Mouse (Mus musculus): ENCODE results near the gene Kif17. TPM values are rescaled to one million over a fixed set of nuclear protein-coding genes. Genes with fewer than 3 reads are reported as not detected.

The Kif17 gene
- total and polyA plus RNA-seq, 3 experiments = 0.16 TPM; not detected in 1

GRCm38 (mm10) chr4:138257116-138257687, 7.0 kb downstream of the Kif17 start:
- Histone ChIP-seq H3K4me1 (ENCODE audit: insufficient read depth, low read depth, low read length) (peaks cover 14% of the 10 kb centered on the region), H3K4me3 (ENCODE audit: low read depth, low read length) (no peak overlapping the region), H3K36me3 (replicated peaks) (peaks cover 68% of the 10 kb centered on the region), H3K27me3 (ENCODE audit: insufficient read depth, low read length) (peaks cover 2% of the 10 kb centered on the region; the same call in 1 of the 2 replicates), H3K9me3 (replicated peaks) (no peaks in the 10 kb centered on the region)
- ATAC-seq (ENCODE audit: extremely low read depth, insufficient number of reproducible peaks, low FRiP score, poor library complexity, severe bottlenecking) (no peak), DNase-seq (ENCODE audit: low spot score) (no peak)
- TF ChIP-seq POLR2AphosphoS5 (IDR thresholded peaks at IDR 0.05; ENCODE audit: insufficient replicate concordance, low read depth, low read length) = no peak
- no peak for TF ChIP-seq TAL1 (conservative IDR thresholded peaks at IDR 0.05; ENCODE audit: low read depth, low read length)
- no peak for TF ChIP-seq GATA2 (IDR thresholded peaks at IDR 0.05; ENCODE audit: borderline replicate concordance, low read depth, low read length)
- TF ChIP-seq GATA1 (IDR thresholded peaks at IDR 0.05; ENCODE audit: borderline replicate concordance, low read length) = no peak
- TF ChIP-seq CTCF (IDR thresholded peaks at IDR 0.05; ENCODE audit: low read depth, low read length) = no peak

- peaks cover 12% of the 10 kb centered on the region for H3K27me3 ChIP-seq (ENCODE audit: insufficient read depth, low read length)
- peaks cover 25% of the 10 kb centered on the region for H3K4me1 ChIP-seq (ENCODE audit: insufficient read depth, low read depth, low read length)
- no peak overlapping the region for H3K4me3 ChIP-seq (ENCODE audit: low read depth, low read length)
- H3K36me3 ChIP-seq (replicated peaks) = peaks cover 57% of the 10 kb centered on the region
- ATAC-seq (ENCODE audit: extremely low read depth, insufficient number of reproducible peaks, low FRiP score, poor library complexity, severe bottlenecking) (no peak), DNase-seq (ENCODE audit: low spot score) (no peak)
- TF ChIP-seq CTCF (IDR thresholded peaks at IDR 0.05; ENCODE audit: low read depth, low read length) = no peak
- no peak for TF ChIP-seq GATA1 (IDR thresholded peaks at IDR 0.05; ENCODE audit: borderline replicate concordance, low read length)
- TF ChIP-seq GATA2 (IDR thresholded peaks at IDR 0.05; ENCODE audit: borderline replicate concordance, low read depth, low read length) = no peak
- TF ChIP-seq POLR2AphosphoS5 (IDR thresholded peaks at IDR 0.05; ENCODE audit: insufficient replicate concordance, low read depth, low read length) = no peak
- no peak for TF ChIP-seq TAL1 (conservative IDR thresholded peaks at IDR 0.05; ENCODE audit: low read depth, low read length)
- H3K9me3 ChIP-seq (replicated peaks) = no peaks in the 10 kb centered on the region
Observed at GRCm38 (mm10) chr4:138258663-138259062, 8.4 kb downstream of the Kif17 start.

DNA sequence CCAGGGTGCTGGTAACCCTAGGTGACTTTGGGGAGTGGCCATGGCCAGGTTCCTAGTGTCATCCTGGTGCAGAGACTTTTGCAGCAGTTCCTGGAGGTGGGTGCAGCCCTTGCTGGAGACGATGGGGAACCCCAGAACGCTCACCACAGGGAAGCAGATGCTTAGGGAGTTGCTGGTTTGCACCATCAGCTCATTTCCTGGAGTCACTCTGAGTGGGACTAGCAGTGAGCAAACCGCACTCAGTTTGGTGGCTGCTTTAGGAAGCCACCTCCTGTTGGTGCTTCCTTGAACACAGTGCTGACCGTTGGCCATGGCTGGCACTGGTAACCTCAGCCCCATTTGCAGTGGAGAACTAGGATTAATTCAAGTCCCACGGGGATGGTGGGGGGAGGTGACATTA, 9.2 kb downstream of the Kif17 start:
- ATAC-seq (ENCODE audit: extremely low read depth, insufficient number of reproducible peaks, low FRiP score, poor library complexity, severe bottlenecking) = no peak
- DNase-seq (ENCODE audit: low spot score) = no peak
- peaks cover 49% of the 10 kb centered on the region for H3K36me3 ChIP-seq (replicated peaks)

DNA sequence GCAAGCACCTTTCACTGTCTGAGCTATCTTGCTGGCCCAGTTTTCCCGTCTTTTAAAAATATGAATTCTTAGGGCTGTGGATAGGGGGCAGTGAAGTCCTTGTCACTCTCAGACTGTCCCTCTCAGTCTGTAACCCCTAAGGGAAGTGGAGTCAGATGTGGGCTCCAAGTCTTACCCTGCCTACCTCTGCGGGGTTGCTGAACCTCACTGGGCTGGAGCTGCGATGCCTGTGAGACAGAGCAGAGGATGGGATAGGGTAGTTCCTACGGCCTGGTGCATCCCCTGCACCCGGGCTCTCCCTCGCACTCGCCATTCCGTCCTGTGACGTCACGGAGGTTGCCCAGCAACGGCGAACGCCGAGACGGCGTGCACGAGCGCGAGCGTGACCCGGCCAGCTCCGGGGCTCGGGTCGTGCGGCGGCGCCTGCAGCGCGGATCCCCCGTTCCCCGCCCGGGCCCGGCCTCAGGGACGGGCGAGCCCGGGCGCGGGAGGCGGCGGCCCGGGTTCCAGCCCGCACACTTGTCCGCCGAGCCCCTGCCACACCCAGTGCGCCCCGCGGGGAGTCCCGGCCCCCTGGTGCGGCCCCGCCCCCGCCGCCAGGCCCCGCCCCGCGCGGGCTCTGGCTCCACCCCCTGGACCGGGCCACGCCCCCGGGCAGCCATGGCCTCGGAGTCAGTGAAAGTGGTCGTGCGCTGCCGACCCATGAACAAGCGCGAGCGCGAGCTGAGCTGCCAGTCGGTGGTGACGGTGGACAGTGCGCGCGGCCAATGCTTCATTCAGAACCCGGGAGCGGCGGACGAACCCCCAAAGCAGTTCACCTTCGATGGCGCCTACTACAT, 11.8 kb downstream of the Kif17 start:
- Histone ChIP-seq H3K9me3 (replicated peaks) (no peaks in the 10 kb centered on the region), H3K27me3 (ENCODE audit: insufficient read depth, low read length) (peaks cover 33% of the 10 kb centered on the region), H3K36me3 (replicated peaks) (peaks cover 25% of the 10 kb centered on the region), H3K4me3 (ENCODE audit: low read depth, low read length) (peak overlapping the region; percentile 77), H3K4me1 (ENCODE audit: insufficient read depth, low read depth, low read length) (peaks cover 30% of the 10 kb centered on the region)
- peak; percentile 64 for ATAC-seq (ENCODE audit: extremely low read depth, insufficient number of reproducible peaks, low FRiP score, poor library complexity, severe bottlenecking)
- peak; percentile 89 for DNase-seq (ENCODE audit: low spot score)
- no peak for TF ChIP-seq CTCF (IDR thresholded peaks at IDR 0.05; ENCODE audit: low read depth, low read length)
- TF ChIP-seq TAL1 (conservative IDR thresholded peaks at IDR 0.05; ENCODE audit: low read depth, low read length) = no peak
- TF ChIP-seq GATA1 (IDR thresholded peaks at IDR 0.05; ENCODE audit: borderline replicate concordance, low read length) = no peak
- no peak for TF ChIP-seq GATA2 (IDR thresholded peaks at IDR 0.05; ENCODE audit: borderline replicate concordance, low read depth, low read length)
- no peak for TF ChIP-seq POLR2AphosphoS5 (IDR thresholded peaks at IDR 0.05; ENCODE audit: insufficient replicate concordance, low read depth, low read length)

More for the DNA sequence above, 9.2 kb downstream of the Kif17 start:
- no peaks in the 10 kb centered on the region for H3K9me3 ChIP-seq (replicated peaks)
- H3K27me3 ChIP-seq (ENCODE audit: insufficient read depth, low read length) = peaks cover 20% of the 10 kb centered on the region
- peaks cover 31% of the 10 kb centered on the region for H3K4me1 ChIP-seq (ENCODE audit: insufficient read depth, low read depth, low read length)
- TF ChIP-seq CTCF (IDR thresholded peaks at IDR 0.05; ENCODE audit: low read depth, low read length) = no peak
- TF ChIP-seq POLR2AphosphoS5 (IDR thresholded peaks at IDR 0.05; ENCODE audit: insufficient replicate concordance, low read depth, low read length) = no peak
- TF ChIP-seq GATA2 (IDR thresholded peaks at IDR 0.05; ENCODE audit: borderline replicate concordance, low read depth, low read length) = no peak
- no peak for TF ChIP-seq TAL1 (conservative IDR thresholded peaks at IDR 0.05; ENCODE audit: low read depth, low read length)
- TF ChIP-seq GATA1 (IDR thresholded peaks at IDR 0.05; ENCODE audit: borderline replicate concordance, low read length) = no peak
- H3K4me3 ChIP-seq (ENCODE audit: low read depth, low read length) = no peak overlapping the region

- peaks cover 62% of the 10 kb centered on the region for H3K27me3 ChIP-seq (ENCODE audit: insufficient read depth, low read length)
- H3K9me3 ChIP-seq (replicated peaks) = no peaks in the 10 kb centered on the region; the same call in 1 of the 2 replicates
- no peak for TF ChIP-seq TAL1 (conservative IDR thresholded peaks at IDR 0.05; ENCODE audit: low read depth, low read length)
- no peak for TF ChIP-seq GATA2 (IDR thresholded peaks at IDR 0.05; ENCODE audit: borderline replicate concordance, low read depth, low read length)
- no peak for TF ChIP-seq GATA1 (IDR thresholded peaks at IDR 0.05; ENCODE audit: borderline replicate concordance, low read length)
- no peak for TF ChIP-seq CTCF (IDR thresholded peaks at IDR 0.05; ENCODE audit: low read depth, low read length)
- no peak for TF ChIP-seq POLR2AphosphoS5 (IDR thresholded peaks at IDR 0.05; ENCODE audit: insufficient replicate concordance, low read depth, low read length)
- ATAC-seq (ENCODE audit: extremely low read depth, insufficient number of reproducible peaks, low FRiP score, poor library complexity, severe bottlenecking) = no peak
- H3K36me3 ChIP-seq (replicated peaks) = no peaks in the 10 kb centered on the region
- peaks cover 12% of the 10 kb centered on the region for H3K4me1 ChIP-seq (ENCODE audit: insufficient read depth, low read depth, low read length)
- H3K4me3 ChIP-seq (ENCODE audit: low read depth, low read length) = no peak overlapping the region
- no peak for DNase-seq (ENCODE audit: low spot score)
Observed at GRCm38 (mm10) chr4:138267869-138268268, 17.6 kb downstream of the Kif17 start.
